Mouse (Mus musculus): ENCODE measurements at regions not wholly inside any gene's neighbourhood (a gene's known extent, or its start where the extent isn't known, plus 50 kb on each side); places are given as distances from the start of the nearest gene placed in this dataset.

DNA sequence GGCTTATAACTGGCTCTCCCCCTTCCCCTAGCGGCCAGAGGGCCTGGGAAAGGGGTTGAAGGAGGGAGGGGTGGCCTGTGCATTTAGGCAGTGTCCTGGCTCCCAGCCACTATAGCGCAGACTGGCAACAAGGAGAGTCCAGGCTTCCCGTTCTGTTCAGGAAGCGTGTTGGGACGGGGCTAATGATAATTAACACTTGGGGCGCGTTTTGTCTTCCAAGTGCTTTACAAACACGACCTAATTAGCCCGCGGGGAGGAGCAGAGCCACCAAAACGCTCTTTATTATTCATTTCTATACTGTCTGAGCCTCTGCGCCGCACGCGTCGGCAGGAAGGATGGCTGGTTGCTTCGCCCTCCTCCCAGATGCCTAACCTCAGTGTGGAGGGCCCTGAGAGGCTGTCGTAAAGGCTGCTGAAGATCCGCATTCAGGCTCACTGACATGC is 123.0 kb upstream of the 4931429L15Rik start:
- TF ChIP-seq POLR2A (IDR thresholded peaks at IDR 0.05; ENCODE audit: insufficient read length, low read depth) (no peak), E2F4 (IDR thresholded peaks at IDR 0.05; ENCODE audit: insufficient read depth) (no peak), POLR2AphosphoS2 (IDR thresholded peaks at IDR 0.05; ENCODE audit: insufficient read length, low read depth) (no peak), MAX (IDR thresholded peaks at IDR 0.05; ENCODE audit: low read depth) (no peak)
